Mouse (Mus musculus) splenic B cell, adult 2 months (primary cell): ENCODE measurements around the gene Nox4.
"Not testable (repeated sequence)": the region's sequence is repeated elsewhere in the genome, so short reads cannot be mapped to it uniquely, and the experiment has no call there.

Experiments
- DNase-seq: peaks from one replicate; pipeline ENCODE4 v3.0.0-alpha.2; 2011; ENCODE audit warnings: low read depth, low spot score
- H3K27me3 ChIP-seq: 2 replicates; pipeline ENCODE4 v1.6.1; 2012; ENCODE audit warnings: mild to moderate bottlenecking, low read length, moderate library complexity, mixed read lengths; ENCODE audit not compliant: control insufficient read depth, poor library complexity, insufficient read depth, severe bottlenecking
- H3K36me3 ChIP-seq: 2 replicates; pipeline ENCODE4 v1.6.1; 2012; ENCODE audit warnings: mild to moderate bottlenecking, low read length, moderate library complexity, mixed read lengths; ENCODE audit not compliant: control insufficient read depth, poor library complexity, insufficient read depth, severe bottlenecking

The Nox4 gene

DNA sequence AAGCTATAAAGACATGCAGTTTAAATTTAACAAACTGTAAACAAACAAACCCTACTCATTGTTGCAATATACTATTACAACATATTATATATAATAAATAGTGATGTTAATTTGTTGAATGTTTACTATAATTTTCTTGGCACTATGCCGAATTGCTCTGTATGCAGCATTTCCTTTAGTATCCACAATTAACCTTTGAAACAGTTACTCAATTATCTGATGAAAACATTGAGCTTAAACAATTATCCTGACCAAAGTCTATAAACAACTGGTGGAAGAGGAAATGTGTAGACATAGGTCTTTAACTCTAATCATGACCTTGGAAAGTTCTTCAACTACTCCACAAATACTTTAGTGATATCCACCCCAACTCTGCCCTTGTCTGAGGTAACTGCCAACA is 76.2 kb downstream of the Nox4 start:
- Histone ChIP-seq H3K36me3 (no peaks in the 10 kb centered on the region), H3K27me3 (no peaks in the 10 kb centered on the region)
- no peak for DNase-seq

DNA sequence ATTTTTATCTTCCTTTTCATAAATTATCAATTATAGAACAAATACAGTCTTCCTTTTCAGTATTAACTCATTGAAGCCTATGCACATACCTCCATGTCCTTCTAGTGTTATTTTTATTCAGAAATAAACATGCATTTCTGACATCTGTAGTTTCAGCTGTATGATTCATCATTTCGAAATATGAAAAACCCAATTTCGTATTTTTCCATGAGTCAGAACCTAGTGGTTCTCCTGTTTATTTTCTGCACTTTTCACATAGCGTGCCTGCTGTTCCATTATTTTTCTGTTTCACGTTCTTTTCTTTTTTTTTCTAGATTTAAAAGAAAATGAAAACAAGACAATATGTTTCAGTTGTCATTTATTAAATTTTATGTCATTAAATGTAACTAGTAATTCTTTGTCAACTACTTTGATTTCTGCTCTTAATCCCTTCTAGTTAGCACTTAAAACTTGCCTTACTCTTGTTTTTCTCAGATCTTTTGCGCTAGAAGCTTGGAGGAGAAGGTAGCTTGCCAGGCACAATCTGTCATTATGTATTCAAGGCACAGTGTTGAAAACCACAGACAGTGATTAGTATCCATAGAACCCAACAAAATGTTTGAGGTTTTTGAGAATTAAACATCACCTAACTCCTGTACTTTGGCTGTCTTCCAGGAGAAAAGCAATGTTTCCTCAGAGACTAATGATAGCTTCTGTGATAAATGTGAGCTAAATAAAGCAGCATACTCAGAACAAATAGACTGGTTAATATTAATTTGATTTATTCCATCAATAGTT is 85.1 kb downstream of the Nox4 start:
- DNase-seq, result no peak
- Histone ChIP-seq H3K27me3 (no peaks in the 10 kb centered on the region), H3K36me3 (no peaks in the 10 kb centered on the region)

DNA sequence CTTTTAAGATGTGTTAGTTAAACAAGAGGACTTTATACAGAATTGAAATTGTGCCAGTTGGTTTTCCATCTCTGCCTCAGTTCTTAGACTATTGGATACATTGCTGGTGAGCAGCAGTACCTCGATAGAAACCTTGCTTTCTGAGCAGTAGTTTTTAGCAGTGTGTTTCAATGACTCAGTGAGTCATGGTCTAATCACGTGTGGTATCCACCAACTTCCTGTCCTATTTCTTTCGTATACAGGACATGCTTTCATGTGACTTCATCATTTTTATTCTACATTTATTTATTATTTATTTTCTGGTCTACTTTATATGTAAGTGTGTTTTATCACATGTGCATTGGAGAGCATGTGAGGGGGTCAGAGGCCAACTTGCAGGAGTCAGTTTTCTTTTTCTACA is 99.7 kb downstream of the Nox4 start:
- Histone ChIP-seq H3K36me3 (no peaks in the 10 kb centered on the region), H3K27me3 (no peaks in the 10 kb centered on the region)
- no peak for DNase-seq

DNA sequence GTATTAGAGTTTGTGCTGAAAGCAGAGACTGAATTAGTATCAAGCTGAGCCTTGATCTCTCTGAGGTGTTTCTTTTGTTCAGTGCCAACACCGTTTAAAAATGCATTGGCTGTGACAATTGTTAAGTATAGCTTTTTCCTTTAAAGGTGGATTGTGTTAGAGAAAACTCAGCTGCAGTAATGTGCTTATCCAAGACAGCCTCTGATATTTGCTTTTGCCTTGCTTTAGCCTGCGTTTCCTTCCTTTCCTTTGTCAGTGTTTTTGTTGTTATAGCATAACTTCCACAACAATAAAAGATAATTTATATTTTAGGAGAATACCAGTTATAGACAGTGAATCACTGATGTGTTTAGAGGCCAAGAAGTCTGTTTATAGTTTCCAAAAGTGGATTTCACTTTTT is 106.9 kb downstream of the Nox4 start:
- no peaks in the 10 kb centered on the region for H3K36me3 ChIP-seq
- no peaks in the 10 kb centered on the region for H3K27me3 ChIP-seq
- no peak for DNase-seq

DNA sequence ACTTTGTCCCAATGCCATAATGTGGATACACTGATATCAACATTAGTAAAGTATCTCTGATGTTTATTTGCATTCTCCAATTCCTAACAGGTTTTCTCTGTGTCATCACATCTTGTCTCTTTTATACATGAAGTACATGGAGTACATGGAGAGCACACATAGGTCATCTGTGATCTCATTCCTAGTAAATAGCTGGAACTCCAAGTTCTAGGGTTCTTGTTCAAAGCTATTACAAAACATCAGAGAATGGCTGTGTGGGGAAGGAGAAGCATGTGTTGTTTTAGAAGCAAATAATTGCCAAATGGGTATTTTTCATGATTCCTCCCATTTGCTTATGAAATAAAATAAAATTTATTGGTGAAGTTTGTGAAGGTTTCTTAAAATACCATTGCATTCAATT is 121.9 kb downstream of the Nox4 start:
- DNase-seq, result no peak
- Histone ChIP-seq H3K36me3 (no peaks in the 10 kb centered on the region), H3K27me3 (no peaks in the 10 kb centered on the region)

DNA sequence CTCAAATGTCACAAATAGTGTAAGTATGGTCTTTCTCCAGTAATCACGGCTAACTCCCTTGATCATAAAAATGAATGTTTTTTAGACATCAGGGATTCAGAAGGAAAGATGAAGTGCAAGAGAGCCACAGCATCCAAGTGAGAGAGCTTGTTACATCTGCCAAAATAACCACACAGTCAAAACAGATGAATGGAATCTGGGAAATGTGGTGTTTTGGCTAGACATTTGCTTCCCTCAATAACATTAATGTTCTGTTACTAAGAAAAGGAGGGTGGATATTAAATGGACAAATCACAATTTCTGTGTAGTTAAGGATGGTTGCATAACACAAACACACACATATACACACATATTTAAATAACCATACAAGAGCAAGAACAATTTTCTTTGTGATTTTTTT is 123.2 kb downstream of the Nox4 start:
- Histone ChIP-seq H3K27me3 (no peaks in the 10 kb centered on the region), H3K36me3 (no peaks in the 10 kb centered on the region)
- DNase-seq, result no peak

DNA sequence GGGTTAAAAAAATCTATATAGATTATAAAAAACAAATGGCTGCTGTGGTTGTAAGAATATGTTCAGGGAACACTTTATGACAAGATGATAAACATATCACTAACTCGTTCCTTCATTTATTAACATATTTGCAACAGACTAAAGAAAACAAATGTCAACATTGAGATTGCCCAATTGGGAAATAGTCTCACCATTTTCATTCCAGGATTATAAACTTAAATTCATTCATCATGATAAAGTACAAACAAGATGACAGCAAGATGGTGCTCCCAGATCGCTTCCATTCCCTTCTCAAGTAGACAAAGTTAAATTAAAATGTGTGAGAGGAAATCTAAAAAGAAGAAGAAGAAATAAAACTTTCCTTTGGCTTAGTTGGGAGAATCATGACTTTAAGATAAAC is 124.9 kb downstream of the Nox4 start:
- DNase-seq, result no peak

DNA sequence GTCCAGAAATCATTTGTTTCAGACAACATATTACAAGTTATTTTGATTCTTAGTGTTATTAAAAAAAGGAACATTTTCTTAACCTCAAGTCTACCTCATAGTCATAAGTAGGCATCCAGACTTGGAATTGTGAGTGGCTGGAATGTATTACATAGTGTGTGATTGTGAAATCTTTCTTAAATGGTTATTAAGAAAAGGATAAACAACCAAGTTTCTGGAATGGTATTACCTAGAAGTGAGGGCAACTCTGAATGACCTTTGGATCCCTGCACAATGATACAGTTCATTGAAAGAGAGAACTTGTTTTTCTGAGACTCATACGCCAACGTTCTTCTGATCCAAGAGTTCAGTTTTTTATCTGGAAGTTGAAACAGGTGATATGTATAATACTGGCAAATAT is 125.4 kb downstream of the Nox4 start:
- no peaks in the 10 kb centered on the region for H3K36me3 ChIP-seq
- no peak for DNase-seq
- no peaks in the 10 kb centered on the region for H3K27me3 ChIP-seq

More for the DNA sequence above, 124.9 kb downstream of the Nox4 start:
- no peaks in the 10 kb centered on the region for H3K36me3 ChIP-seq
- no peaks in the 10 kb centered on the region for H3K27me3 ChIP-seq

DNA sequence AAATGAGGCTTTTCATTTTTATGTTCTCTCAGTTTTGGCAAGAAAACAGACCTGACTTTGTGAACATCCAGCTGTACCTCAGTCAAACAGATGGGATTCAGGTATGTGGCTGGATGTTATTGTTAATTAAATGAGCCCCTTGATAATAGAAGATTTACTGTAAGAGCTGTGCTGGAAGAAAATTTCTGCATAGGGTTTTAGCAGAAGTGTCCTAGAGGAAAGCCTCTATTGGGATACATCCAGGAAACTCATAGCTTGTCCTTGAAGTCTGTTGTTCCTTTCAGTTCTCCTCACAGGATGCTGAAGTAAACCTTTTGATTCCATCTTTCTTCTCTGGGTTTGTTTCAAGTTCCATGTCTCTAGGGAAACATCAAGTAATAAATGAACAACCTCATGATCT is 128.4 kb downstream of the Nox4 start:
- Histone ChIP-seq H3K27me3 (no peaks in the 10 kb centered on the region), H3K36me3 (no peaks in the 10 kb centered on the region)
- no peak for DNase-seq

DNA sequence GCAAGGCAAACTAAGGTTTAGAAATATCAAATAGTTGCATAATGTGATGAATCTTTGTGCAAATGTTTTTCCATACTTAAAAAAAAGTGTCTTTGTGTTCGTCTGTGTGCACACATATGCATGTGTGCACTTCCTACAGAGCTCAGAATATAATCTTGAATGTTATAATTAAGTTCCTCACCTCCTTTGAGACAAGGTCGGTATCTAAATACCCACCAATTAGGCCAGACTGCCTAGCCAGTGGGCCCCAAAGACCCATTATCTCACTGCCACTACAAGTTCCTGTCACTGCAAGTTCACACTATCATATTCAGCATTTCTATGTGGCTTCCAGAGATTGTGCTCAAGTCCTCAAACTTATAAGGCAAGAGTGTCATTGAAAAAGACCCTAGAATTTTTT is 129.0 kb downstream of the Nox4 start:
- no peak for DNase-seq
- H3K27me3 ChIP-seq, result no peaks in the 10 kb centered on the region
- no peaks in the 10 kb centered on the region for H3K36me3 ChIP-seq

DNA sequence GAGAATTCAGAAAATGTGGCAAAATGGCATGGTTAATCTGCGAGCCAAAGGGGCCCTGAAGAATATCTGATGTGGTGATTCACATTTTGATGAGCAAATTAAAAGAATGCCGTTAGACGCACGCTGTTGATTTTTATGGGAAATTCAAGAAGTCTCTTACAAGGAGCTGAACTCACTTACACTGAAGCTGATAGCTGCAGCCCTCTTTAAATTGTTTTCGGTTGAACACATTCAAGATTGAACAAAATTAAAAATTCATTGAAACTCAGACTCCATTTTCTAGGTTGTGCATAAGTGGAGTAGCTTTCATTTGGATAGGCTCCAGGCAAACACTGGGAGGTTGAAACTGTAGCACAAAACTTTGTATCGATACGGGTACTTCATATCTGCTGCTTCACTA is 151.1 kb downstream of the Nox4 start:
- H3K36me3 ChIP-seq, result no peaks in the 10 kb centered on the region

DNA sequence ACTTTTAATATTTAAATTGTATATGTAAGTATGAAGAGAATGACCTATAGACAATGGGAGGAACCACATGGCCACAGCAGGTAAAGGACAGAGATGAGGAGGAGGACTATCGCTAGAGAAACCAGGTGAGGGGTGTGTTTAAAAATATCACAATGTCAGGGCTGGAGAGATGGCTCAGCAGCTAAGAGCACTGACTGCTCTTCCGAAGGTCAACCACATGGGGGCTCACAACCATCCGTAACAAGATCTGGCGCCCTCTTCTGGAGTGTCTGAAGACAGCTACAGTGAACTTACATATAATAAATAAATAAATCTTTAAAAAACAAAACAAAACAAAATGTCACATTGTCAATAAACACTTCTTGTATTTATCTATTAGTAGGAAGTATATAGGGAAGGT is 165.5 kb downstream of the Nox4 start:
- DNase-seq, H3K36me3 ChIP-seq, H3K27me3 ChIP-seq: not testable (repeated sequence)

More for the DNA sequence above, 151.1 kb downstream of the Nox4 start:
- DNase-seq, result no peak
- no peaks in the 10 kb centered on the region for H3K27me3 ChIP-seq

DNA sequence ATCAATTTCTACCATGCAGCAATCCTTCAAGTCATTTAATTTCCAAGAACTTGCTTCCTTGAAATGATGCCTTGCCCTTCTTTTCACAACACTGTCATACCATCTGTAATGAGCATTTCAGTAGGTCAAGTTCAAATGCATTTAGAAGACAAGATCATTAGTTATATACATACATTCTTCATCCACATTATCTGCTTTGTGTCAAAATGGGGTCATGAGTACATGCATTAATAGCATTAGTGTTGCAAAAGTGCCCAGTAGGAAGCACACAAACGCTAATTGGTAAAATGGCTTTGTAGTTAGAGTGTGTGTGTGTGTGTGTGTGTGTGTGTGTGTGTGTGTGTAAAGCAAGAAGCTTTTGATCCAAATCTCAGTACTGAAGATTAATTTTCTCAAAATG is 167.4 kb downstream of the Nox4 start:
- no peak for DNase-seq
- H3K36me3 ChIP-seq, result no peaks in the 10 kb centered on the region
- no peaks in the 10 kb centered on the region for H3K27me3 ChIP-seq
